Mouse (Mus musculus) MEL (cell line): ENCODE measurements at regions not wholly inside any gene's neighbourhood (a gene's known extent, or its start where the extent isn't known, plus 50 kb on each side); places are given as distances from the start of the nearest gene placed in this dataset.
"Not testable (repeated sequence)": the region's sequence is repeated elsewhere in the genome, so short reads cannot be mapped to it uniquely, and the experiment has no call there.

Experiments used
- CHD2 ChIP-seq: IDR thresholded peaks from 2 replicates; pipeline ENCODE4 v1.6.1; 2011; ENCODE audit warnings: low read length, improper control_type of control experiment
- CTCF ChIP-seq, 3 experiments: IDR thresholded peaks in 2 of 3; conservative IDR thresholded peaks in 1 of 3; 2 replicates each; pipeline ENCODE4 v1.5.1; 2011 to 2012; ENCODE audit warnings: low read length in 3 of 3, low read depth in 2 of 3, mild to moderate bottlenecking in 2 of 3, improper control_type of control experiment in 1 of 3, inconsistent platforms in 1 of 3, mixed read lengths in 1 of 3, moderate library complexity in 1 of 3; ENCODE audit not compliant: control insufficient read depth in 1 of 3, insufficient read depth in 1 of 3, poor library complexity in 1 of 3, severe bottlenecking in 1 of 3
- GATA1 ChIP-seq: IDR thresholded peaks from 2 replicates; pipeline ENCODE4 v1.6.1; 2011; ENCODE audit warnings: low read depth, low read length, improper control_type of control experiment
- KAT2A ChIP-seq: conservative IDR thresholded peaks from 2 replicates; pipeline ENCODE4 v1.6.1; 2012; ENCODE audit warnings: low read depth, low read length, improper control_type of control experiment, inconsistent platforms
- MAX ChIP-seq: IDR thresholded peaks from 2 replicates; pipeline ENCODE4 v1.6.1; 2011; ENCODE audit warnings: low read length, improper control_type of control experiment
- MEF2A ChIP-seq: IDR thresholded peaks from 2 replicates; pipeline ENCODE4 v1.6.1; 2014; ENCODE audit warnings: low read depth, mild to moderate bottlenecking, inconsistent platforms, low read length, improper control_type of control experiment; ENCODE audit not compliant: poor library complexity, insufficient replicate concordance, severe bottlenecking; ENCODE audit errors: extremely low read depth
- POLR2A ChIP-seq, 2 experiments: IDR thresholded peaks; 2 replicates each; pipeline ENCODE4 v1.6.1; 2011 to 2012; ENCODE audit warnings: low read length in 2 of 2, mild to moderate bottlenecking in 2 of 2, control low read depth in 1 of 2, improper control_type of control experiment in 1 of 2, low read depth in 1 of 2, moderate library complexity in 1 of 2; ENCODE audit not compliant: control insufficient read depth in 1 of 2, insufficient read depth in 1 of 2, poor library complexity in 1 of 2
- POLR2AphosphoS2 ChIP-seq: IDR thresholded peaks from 2 replicates; pipeline ENCODE4 v1.6.1; 2011; ENCODE audit warnings: low read length, improper control_type of control experiment
- POLR2AphosphoS5 ChIP-seq: IDR thresholded peaks from 2 replicates; pipeline ENCODE4 v1.6.1; 2012; ENCODE audit warnings: low read depth, borderline replicate concordance, mild to moderate bottlenecking, inconsistent platforms, low read length, moderate library complexity, mixed read lengths
- SMC3 ChIP-seq: IDR thresholded peaks from 2 replicates; pipeline ENCODE4 v1.6.1; 2011; ENCODE audit warnings: low read depth, low read length, improper control_type of control experiment
- ZNF384 ChIP-seq: IDR thresholded peaks from 2 replicates; pipeline ENCODE4 v1.6.1; 2012; ENCODE audit warnings: low read depth, mild to moderate bottlenecking, inconsistent platforms, low read length, improper control_type of control experiment

- TF ChIP-seq SMC3; GATA1; CTCF (IDR thresholded peaks at IDR 0.05 in 2 of 3, conservative IDR thresholded peaks at IDR 0.05 in 1 of 3; ENCODE audit: control insufficient read depth in 1 of 3, insufficient read depth in 1 of 3, low read depth in 2 of 3, low read length in 3 of 3, poor library complexity in 1 of 3, severe bottlenecking in 1 of 3); POLR2AphosphoS2; POLR2A (IDR thresholded peaks at IDR 0.05; ENCODE audit: control insufficient read depth in 1 of 2, insufficient read depth in 1 of 2, low read depth in 1 of 2, low read length in 2 of 2, poor library complexity in 1 of 2); POLR2AphosphoS5; ZNF384; KAT2A; MAX; MEF2A; CHD2: not testable (repeated sequence)
Observed at GRCm38 (mm10) chr10:33704245-33704644, 79.7 kb upstream of the Clvs2 start.
